16 mouse cellular contexts compared by ENCODE assay signal in genomic region chr3:137683807-137684403, GRCm38 (mm10). TPM values are rescaled to one million over a fixed set of nuclear protein-coding genes. Genes with fewer than 3 reads are reported as not detected.
DNase-seq lines count a peak whose midpoint lies in the region; ATAC-seq and TF ChIP-seq lines count a peak whose summit lies in the region.
"Had no signal": no experiment of that assay in that cellular context is flagged by ENCODE, and none has a peak within 500 bp of the region (broad histone marks: within the 10 kb centered on the region; RNA-seq: fewer than 3 reads in every experiment).

No protein-coding gene starts in this region.

- no peak overlapping the region for H3K4me3 ChIP-seq in embryonic facial prominence, embryonic 13.5 days
- H3K4me3 ChIP-seq in forebrain, embryonic 14.5 days (ENCODE audit: low read depth, low read length) = no peak overlapping the region
- no peak overlapping the region for H3K4me3 ChIP-seq in hindbrain, postnatal 0 days (ENCODE audit: low read length)
- H3K4me3 ChIP-seq in neural tube, embryonic 13.5 days = no peak overlapping the region
- H3K4me3 ChIP-seq: stomach, embryonic 15.5 days had no signal

- ATAC-seq in embryonic facial prominence, embryonic 13.5 days (ENCODE audit: insufficient number of reproducible peaks, insufficient read depth, low FRiP score, low TSS enrichment, low read depth) = 0 out of 2 replicates have a peak, but pooled peaks have one; percentile 15
- ATAC-seq in forebrain, embryonic 14.5 days = peak; percentile 78
- ATAC-seq in hindbrain, postnatal 0 days = peak; percentile 58
- ATAC-seq in neural tube, embryonic 13.5 days (ENCODE audit: low read depth) = peak; percentile 64
- ATAC-seq: lung, postnatal 0 days had no signal

- TF ChIP-seq CTCF in hindbrain, postnatal 0 days (IDR thresholded peaks at IDR 0.05; ENCODE audit: low read depth) = no peak

- H3K4me2 ChIP-seq in embryonic facial prominence, embryonic 13.5 days = peak overlapping the region; percentile 31
- peak overlapping the region; percentile 32 for H3K4me2 ChIP-seq in forebrain, embryonic 14.5 days (ENCODE audit: low read length)
- H3K4me2 ChIP-seq in hindbrain, postnatal 0 days (ENCODE audit: low read depth, low read length) = peak overlapping the region; percentile 35
- peak overlapping the region; percentile 32 for H3K4me2 ChIP-seq in neural tube, embryonic 13.5 days
- H3K4me2 ChIP-seq: heart, embryonic 11.5 days; stomach, embryonic 15.5 days had no signal

- 15% methylated on average over 6 of the region's 6 CpGs for WGBS in embryonic facial prominence, embryonic 13.5 days
- WGBS in forebrain, embryonic 14.5 days = 6% methylated on average over 6 of the region's 6 CpGs
- WGBS in hindbrain, postnatal 0 days = 13% methylated on average over 6 of the region's 6 CpGs
- WGBS in neural tube, embryonic 13.5 days = 12% methylated on average over 6 of the region's 6 CpGs

- DNase-seq in forebrain, embryonic 14.5 days (ENCODE audit: low spot score) = no peak
- no peak for DNase-seq in hindbrain, postnatal 0 days (ENCODE audit: low spot score)
- DNase-seq in kidney, adult 18-20 months = no peak
- DNase-seq in cerebellum, adult 9-10 months = no peak
- DNase-seq in right cerebral cortex, postnatal 4 days = no peak
- DNase-seq: cerebellum, adult 9-11 months; kidney, postnatal 10 days; liver had no signal

- H3K9ac ChIP-seq in embryonic facial prominence, embryonic 13.5 days = no peak overlapping the region
- no peak overlapping the region for H3K9ac ChIP-seq in forebrain, embryonic 14.5 days (ENCODE audit: low read length)
- no peak overlapping the region for H3K9ac ChIP-seq in hindbrain, postnatal 0 days (replicated peaks; ENCODE audit: low read length)
- H3K9ac ChIP-seq in neural tube, embryonic 13.5 days = no peak overlapping the region
- H3K9ac ChIP-seq: stomach, embryonic 15.5 days had no signal

- H3K9me3 ChIP-seq in embryonic facial prominence, embryonic 13.5 days = no peaks in the 10 kb centered on the region
- H3K9me3 ChIP-seq in forebrain, embryonic 14.5 days (replicated peaks; ENCODE audit: control insufficient read depth, low read length) = no peaks in the 10 kb centered on the region
- H3K9me3 ChIP-seq in hindbrain, postnatal 0 days (ENCODE audit: low read length) = no peaks in the 10 kb centered on the region
- no peaks in the 10 kb centered on the region for H3K9me3 ChIP-seq in neural tube, embryonic 13.5 days
- H3K9me3 ChIP-seq: stomach, embryonic 15.5 days had no signal

- no peaks in the 10 kb centered on the region for H3K36me3 ChIP-seq in embryonic facial prominence, embryonic 13.5 days
- no peaks in the 10 kb centered on the region for H3K36me3 ChIP-seq in forebrain, embryonic 14.5 days (ENCODE audit: control insufficient read depth, insufficient read depth, low read length)
- H3K36me3 ChIP-seq in hindbrain, postnatal 0 days (ENCODE audit: insufficient read depth, low read length) = no peaks in the 10 kb centered on the region
- no peaks in the 10 kb centered on the region for H3K36me3 ChIP-seq in neural tube, embryonic 13.5 days
- H3K36me3 ChIP-seq: stomach, embryonic 15.5 days had no signal

- no peaks in the 10 kb centered on the region for H3K27me3 ChIP-seq in embryonic facial prominence, embryonic 13.5 days
- H3K27me3 ChIP-seq in forebrain, embryonic 14.5 days (replicated peaks; ENCODE audit: control insufficient read depth, insufficient read depth, low read length) = no peaks in the 10 kb centered on the region
- H3K27me3 ChIP-seq in hindbrain, postnatal 0 days (ENCODE audit: insufficient read depth, low read length) = no peaks in the 10 kb centered on the region
- H3K27me3 ChIP-seq in neural tube, embryonic 13.5 days = no peaks in the 10 kb centered on the region
- H3K27me3 ChIP-seq: stomach, embryonic 15.5 days had no signal

- H3K27ac ChIP-seq in embryonic facial prominence, embryonic 13.5 days = peak overlapping the region; percentile 48; the same call in 1 of the 2 replicates
- H3K27ac ChIP-seq in forebrain, embryonic 14.5 days (ENCODE audit: low read depth, low read length) = peak overlapping the region; percentile 84
- H3K27ac ChIP-seq in hindbrain, postnatal 0 days = peak overlapping the region; percentile 62
- peak overlapping the region; percentile 87 for H3K27ac ChIP-seq in neural tube, embryonic 13.5 days (replicated peaks)
- H3K27ac ChIP-seq: stomach, embryonic 15.5 days had no signal

- H3K4me1 ChIP-seq in embryonic facial prominence, embryonic 13.5 days = peaks cover 14% of the 10 kb centered on the region
- H3K4me1 ChIP-seq in forebrain, embryonic 14.5 days (ENCODE audit: control insufficient read depth, insufficient read depth, low read length) = peaks cover 21% of the 10 kb centered on the region
- H3K4me1 ChIP-seq in hindbrain, postnatal 0 days (ENCODE audit: insufficient read depth, low read length) = peaks cover 17% of the 10 kb centered on the region; the same call in 1 of the 2 replicates
- peaks cover 36% of the 10 kb centered on the region for H3K4me1 ChIP-seq in neural tube, embryonic 13.5 days (replicated peaks)
- H3K4me1 ChIP-seq: stomach, embryonic 15.5 days had no signal

RNA-seq across cellular contexts. Expression of gene Gm21962, which starts 12.6 kb away (rescaled TPM):
- polyA plus RNA-seq in embryonic facial prominence, embryonic 13.5 days (2015; fragmentation: Nextera tagmentation; extraction: Ambion mirVana) = not detected in 2 replicates
- polyA plus RNA-seq in forebrain, embryonic 14.5 days (2014; fragmentation: Nextera tagmentation; extraction: Ambion mirVana) = not detected in 2 replicates
- total RNA-seq in hindbrain, postnatal 0 days (2014; rRNA removed) = not detected in 2 replicates
- not detected in 2 replicates for polyA plus RNA-seq in hindbrain, postnatal 0 days (2015; fragmentation: Nextera tagmentation; extraction: Ambion mirVana)
- not detected in 2 replicates for polyA plus RNA-seq in neural tube, embryonic 13.5 days (2015; fragmentation: Nextera tagmentation; extraction: Ambion mirVana)
- total RNA-seq: adrenal gland, adult 18-20 months; left cerebral cortex, adult 18-20 months; megakaryocyte-erythroid progenitor cell, adult 5-6 weeks had no signal
- polyA plus RNA-seq: heart, embryonic 11.5 days; lung, postnatal 0 days; stomach, embryonic 15.5 days had no signal

Comparison
In these comparisons a context has a peak if more than half of its experiments do, and no peak if none do; other contexts are left out.
1. ATAC-seq: peak in every context shown above with its lines; median percentile 78 in forebrain, embryonic 14.5 days; 64 in neural tube, embryonic 13.5 days; 58 in hindbrain, postnatal 0 days; 15 in embryonic facial prominence, embryonic 13.5 days.